Mouse (Mus musculus): Measurements from ENCODE around the gene Spag6l. TPM values are rescaled to one million over a fixed set of nuclear protein-coding genes. Genes with fewer than 3 reads are reported as not detected.
A peak's percentile ranks its signal among the peaks of the same experiment; 100 is the strongest.
"Not testable (repeated sequence)": the region's sequence is repeated elsewhere in the genome, so short reads cannot be mapped to it uniquely, and the experiment has no call there.

Gene Spag6l
- under 1 TPM in 1 of 2 experiments, not detected in 1; 0.54 TPM for total RNA-seq (2021)
- long read RNA-seq, experiment 1, result 0 reads
- long read RNA-seq, experiment 2, partial matches to known transcripts, result 0 of 1 reads
- long read RNA-seq, experiment 2, other reads (novel, unspliced or antisense), result 0 of 1 reads

GRCm38 (mm10) chr16:16828757-16829615, at the start of gene Spag6l:
Gene Spag6l, minus strand, starts transcription at chr16:16829456.
- peak; percentile 4 to 14 for DNase-seq

DNA sequence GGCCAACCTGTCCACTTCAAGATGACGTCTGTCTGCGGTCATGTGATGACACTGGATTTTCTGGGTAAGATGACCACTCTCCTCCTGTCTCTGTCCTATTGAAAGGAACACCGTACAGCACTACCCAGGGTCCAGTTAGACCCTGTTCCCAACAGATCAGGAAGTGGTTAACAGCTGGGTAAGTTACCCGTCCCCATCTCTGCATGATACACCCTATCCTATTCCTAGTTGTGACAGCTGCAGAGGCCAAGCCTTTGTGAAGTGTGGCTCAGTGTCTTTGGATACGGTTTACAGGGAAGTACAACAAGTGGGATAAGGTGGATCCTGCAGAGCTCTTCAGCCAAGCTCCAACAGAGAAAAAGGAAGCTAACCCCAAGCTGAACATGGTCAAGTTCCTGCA, 49.8 kb upstream of the Spag6l start:
- DNase-seq, result no peak

GRCm38 (mm10) chr16:16870617-16871331, 41.5 kb upstream of the Spag6l start, which contains the start of the genes Top3b and Vpreb1:
Gene Top3b, plus strand, starts transcription at chr16:16870736.
Gene Vpreb1, minus strand, starts transcription at chr16:16870843.
- peak; percentile 89 to 91 for DNase-seq

GRCm38 (mm10) chr16:16870241-16870616, 41.0 kb upstream of the Spag6l start:
- DNase-seq, result no peak

DNA sequence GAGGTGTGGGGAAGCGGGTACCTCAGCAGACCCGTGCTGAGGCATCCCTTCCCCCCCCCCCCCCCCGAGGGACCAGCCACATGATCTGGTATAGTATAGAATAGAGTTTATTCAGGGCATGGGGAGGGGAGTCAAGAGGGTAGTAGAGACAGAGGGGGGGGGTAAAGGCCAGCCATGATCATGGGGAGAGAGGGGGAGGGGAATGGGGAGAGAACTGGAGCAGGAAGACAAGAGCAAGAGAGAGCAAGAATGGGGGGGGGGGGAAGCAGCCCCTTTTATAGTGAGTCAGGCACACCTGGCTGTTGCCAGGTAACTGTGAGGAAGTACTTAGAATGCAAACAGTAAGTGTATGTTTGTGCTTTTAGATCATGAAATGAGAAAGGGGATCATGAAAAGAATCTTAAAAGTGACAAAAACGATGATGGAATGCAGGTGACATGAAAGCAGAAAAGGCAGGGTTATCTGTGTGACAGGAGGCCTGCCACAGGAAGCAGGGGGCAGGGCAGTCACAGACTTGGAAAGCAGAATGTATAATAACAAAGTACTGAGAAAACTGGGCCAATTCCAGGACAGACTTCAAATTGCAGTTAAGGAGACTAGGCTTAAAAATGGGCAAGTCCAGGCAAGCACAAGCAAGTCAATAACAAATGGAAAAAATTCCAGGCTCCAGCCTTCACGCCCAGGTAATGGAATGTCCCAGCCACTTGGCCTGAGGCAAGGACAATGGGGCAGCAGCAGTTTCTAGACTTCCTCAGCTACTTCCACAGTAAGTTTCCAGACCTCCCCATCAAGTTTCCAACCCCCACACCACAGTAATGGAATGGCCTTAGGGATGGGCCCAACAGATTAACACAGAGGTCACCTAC, 36.7 kb upstream of the Spag6l start:
- peak in 1 of 2 experiments; percentile 42 for DNase-seq

GRCm38 (mm10) chr16:16865217-16865616, 36.0 kb upstream of the Spag6l start:
- DNase-seq, result no peak

- no peak for DNase-seq
Measured at GRCm38 (mm10) chr16:16863978-16864377, 34.7 kb upstream of the Spag6l start, which contains the start of gene Igll1. Gene Igll1, minus strand, starts transcription at chr16:16863985.

DNA sequence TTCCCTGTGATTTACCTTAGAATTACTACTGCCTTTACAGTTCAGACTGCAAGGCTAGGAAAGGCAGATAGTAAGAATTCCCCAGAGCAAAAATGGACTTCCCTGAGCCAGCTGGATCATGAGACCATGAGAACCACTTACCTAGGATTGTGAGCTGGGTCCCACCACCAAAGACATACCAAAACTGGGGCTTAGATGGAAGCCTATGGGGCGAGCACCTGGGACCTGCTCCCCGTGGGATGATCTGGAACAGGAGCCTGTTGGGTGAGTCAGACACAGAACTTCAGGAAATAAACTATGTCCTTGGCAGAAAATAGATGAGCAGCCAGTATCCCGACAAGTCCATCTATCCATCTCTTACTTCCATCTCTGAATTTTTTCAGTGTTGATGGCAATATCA, 33.0 kb upstream of the Spag6l start:
- no peak for DNase-seq

GRCm38 (mm10) chr16:16856731-16857476, 27.6 kb upstream of the Spag6l start:
- DNase-seq, result no peak

DNA sequence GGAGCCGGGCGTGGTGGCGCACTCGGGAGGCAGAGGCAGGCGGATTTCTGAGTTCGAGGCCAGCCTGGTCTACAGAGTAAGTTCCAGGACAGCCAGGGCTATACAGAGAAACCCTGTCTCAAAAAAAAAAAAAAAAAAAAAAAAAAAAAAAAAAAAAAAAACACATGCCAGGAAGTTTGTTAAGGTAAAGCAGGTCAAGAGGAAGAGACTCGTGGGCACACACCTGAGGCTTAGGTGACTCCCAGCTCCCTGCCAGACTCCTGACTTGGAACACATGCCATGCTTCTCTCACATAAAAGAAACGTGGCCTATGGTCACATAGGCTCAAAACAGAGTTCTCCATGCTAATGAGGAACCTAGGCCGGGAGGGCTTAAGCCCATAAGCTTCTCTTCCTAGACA, 26.8 kb upstream of the Spag6l start:
- not testable (repeated sequence) for DNase-seq

- DNase-seq, result no peak
Measured at GRCm38 (mm10) chr16:16855541-16855940, 26.3 kb upstream of the Spag6l start.

GRCm38 (mm10) chr16:16854836-16855235, 25.6 kb upstream of the Spag6l start:
- peak; percentile 49 to 74 for DNase-seq

DNA sequence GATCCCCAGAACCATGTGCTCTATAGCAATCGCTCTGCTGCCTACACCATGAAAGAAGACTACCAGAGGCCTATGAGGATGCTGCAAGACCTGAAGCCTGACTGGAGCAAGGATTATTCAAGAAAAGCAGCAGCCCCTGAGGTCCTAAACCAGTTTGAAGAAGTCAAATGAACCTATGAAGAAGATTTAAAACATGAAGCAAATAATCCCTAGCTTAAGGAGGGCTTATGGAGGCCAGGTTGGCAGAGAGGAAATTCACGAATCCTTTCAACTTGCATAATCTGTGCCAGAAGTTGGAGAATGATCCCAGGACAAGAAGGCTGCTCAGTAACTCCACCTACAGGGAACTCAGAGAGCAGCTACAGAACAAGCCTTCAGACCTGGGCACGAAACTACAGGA, 23.2 kb upstream of the Spag6l start:
- no peak for DNase-seq

DNA sequence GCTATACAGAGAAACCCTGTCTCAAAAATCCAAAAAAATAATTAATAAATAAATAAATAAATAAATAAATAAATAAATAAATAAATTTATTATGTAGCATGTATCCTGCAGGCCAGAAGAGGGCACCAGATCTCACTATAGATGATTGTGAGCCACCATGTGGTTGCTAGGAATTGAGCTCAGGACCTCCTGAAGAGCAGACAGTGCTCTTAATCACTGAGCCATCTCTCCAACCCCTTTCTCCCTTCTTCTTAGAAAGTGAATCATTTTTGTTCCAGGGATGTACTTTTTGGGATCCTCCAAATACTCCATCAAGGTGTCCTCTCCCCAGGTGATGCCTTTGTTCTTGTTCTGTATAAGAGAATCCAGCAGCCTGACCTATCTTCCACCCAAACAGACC, 19.9 kb upstream of the Spag6l start:
- DNase-seq, result no peak

- no peak for DNase-seq
Measured at GRCm38 (mm10) chr16:16829671-16830070, 415 bp upstream of the Spag6l start.

DNA sequence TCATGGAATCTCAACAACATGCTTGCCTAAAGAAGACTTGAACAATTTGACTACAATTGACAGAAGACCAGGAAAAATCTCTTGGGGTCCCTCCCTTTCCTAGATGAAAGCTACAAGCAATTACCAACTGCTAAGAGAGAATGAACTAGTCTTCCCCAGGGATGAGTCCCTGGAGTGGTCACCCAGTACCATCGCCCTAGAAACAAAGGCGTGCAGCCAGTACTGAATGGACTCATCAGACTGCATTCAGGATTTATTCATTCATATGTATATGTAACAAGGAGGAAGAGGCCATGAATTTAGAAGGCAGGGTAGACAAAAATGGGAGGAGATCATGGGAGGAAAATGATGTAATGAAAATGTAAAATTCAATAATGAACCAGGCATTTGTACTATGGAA, 3.0 kb downstream of the Spag6l start:
- DNase-seq, result no peak

GRCm38 (mm10) chr16:16825476-16825875, 3.8 kb downstream of the Spag6l start:
- no peak for DNase-seq

- no peak for DNase-seq
Measured at GRCm38 (mm10) chr16:16806325-16806724, 22.9 kb downstream of the Spag6l start.
